ENCODE assay signal across 19 mouse cellular contexts in the genomic region with DNA sequence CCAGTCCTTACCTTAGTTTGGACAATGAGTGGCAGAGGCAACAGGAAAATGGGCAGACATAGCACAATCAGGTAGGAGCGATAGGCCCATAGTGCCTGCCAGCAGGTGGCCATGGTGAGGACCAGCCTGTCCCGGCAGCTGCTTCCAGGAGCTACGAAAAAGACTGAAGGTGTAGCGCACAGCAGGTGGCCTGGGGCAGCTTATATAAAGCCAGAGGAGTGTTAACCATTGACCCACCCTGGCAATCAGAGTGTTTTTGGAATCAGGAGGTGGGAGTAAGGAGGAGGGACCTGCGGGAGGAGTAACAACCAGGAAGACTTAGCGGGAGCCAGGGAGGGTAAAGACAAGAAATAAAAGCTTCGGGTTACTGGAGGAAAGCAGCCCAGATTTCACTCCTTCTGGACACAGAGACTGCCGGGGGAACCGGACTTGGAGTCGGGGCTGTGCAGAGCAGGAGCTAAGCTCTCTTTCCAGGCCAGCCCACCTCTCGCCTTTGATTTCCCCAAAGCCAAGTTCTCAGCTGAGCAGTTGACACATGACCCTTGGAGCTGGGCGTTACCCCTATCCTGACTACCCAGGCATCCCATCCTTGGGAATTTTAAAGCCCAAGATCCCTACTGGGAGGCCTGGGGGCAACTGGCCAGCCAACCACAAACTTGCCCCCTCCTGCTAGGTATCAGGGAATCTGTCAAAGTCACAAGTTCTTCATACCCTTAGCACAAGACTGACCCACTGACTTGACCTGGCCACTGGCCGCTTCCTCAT. TPM values are rescaled to one million over a fixed set of nuclear protein-coding genes. Genes with fewer than 3 reads are reported as not detected.
DNase-seq lines count a peak whose midpoint lies in the region; ATAC-seq and TF ChIP-seq lines count a peak whose summit lies in the region.
"Had no signal": no experiment of that assay in that cellular context is flagged by ENCODE, and none has a peak within 500 bp of the region (broad histone marks: within the 10 kb centered on the region; RNA-seq: fewer than 3 reads in every experiment).

A gene (minus strand): TSS at position 163 of the 765 bp plus-strand sequence.

- TF ChIP-seq CTCF in lung, embryonic 14.5 days (IDR thresholded peaks at IDR 0.05; ENCODE audit: low read depth) = peak; percentile 33; the same call in 1 of the 2 replicates

- 18% methylated on average over 13 of the region's 13 CpGs for WGBS in lung, embryonic 14.5 days
- WGBS in large intestine, adult 2 months = 11% methylated on average over 13 of the region's 13 CpGs
- WGBS in hindbrain, embryonic 14.5 days = 30% methylated on average over 13 of the region's 13 CpGs
- 37% methylated on average over 13 of the region's 13 CpGs for WGBS in forebrain, embryonic 10.5 days

- DNase-seq in lung, embryonic 14.5 days = no peak
- DNase-seq in lung, postnatal 10 days = no peak
- DNase-seq in kidney, adult 9 months = peak; percentile 93
- no peak for DNase-seq in large intestine, adult 2 months (ENCODE audit: low read depth, low spot score)
- DNase-seq in hindbrain, embryonic 14.5 days (ENCODE audit: low spot score) = no peak
- DNase-seq in adipocyte (ENCODE audit: low spot score) = no peak
- no peak for DNase-seq in forebrain, embryonic 10.5 days (ENCODE audit: extremely low spot score, low spot score)
- DNase-seq: B cell, adult 2 months; gastrocnemius, adult 2 months; thymus, adult 2 months had no signal

- no peaks in the 10 kb centered on the region for H3K4me1 ChIP-seq in lung, embryonic 14.5 days (ENCODE audit: insufficient read depth)
- H3K4me1 ChIP-seq in hindbrain, embryonic 14.5 days (replicated peaks; ENCODE audit: control insufficient read depth, insufficient read depth, low read length) = no peaks in the 10 kb centered on the region
- H3K4me1 ChIP-seq in forebrain, embryonic 10.5 days = peaks cover 10% of the 10 kb centered on the region
- H3K4me1 ChIP-seq: forebrain, embryonic 12.5 days; heart, embryonic 10.5 days; limb, embryonic 13.5 days had no signal

- H3K9me3 ChIP-seq in lung, embryonic 14.5 days (ENCODE audit: low read depth, low read length) = no peaks in the 10 kb centered on the region
- H3K9me3 ChIP-seq in hindbrain, embryonic 14.5 days (ENCODE audit: control insufficient read depth, low read length) = no peaks in the 10 kb centered on the region
- no peaks in the 10 kb centered on the region for H3K9me3 ChIP-seq in forebrain, embryonic 10.5 days
- H3K9me3 ChIP-seq: forebrain, embryonic 12.5 days; heart, embryonic 10.5 days; limb, embryonic 13.5 days had no signal

- H3K27ac ChIP-seq in lung, embryonic 14.5 days (ENCODE audit: low read depth) = no peak within 1 kb of the TSS
- no peak within 1 kb of the TSS for H3K27ac ChIP-seq in hindbrain, embryonic 14.5 days
- no peak within 1 kb of the TSS for H3K27ac ChIP-seq in forebrain, embryonic 10.5 days
- H3K27ac ChIP-seq: forebrain, embryonic 12.5 days; gastrocnemius, adult 2 months; heart, embryonic 10.5 days; left cerebral cortex, adult 2 months; limb, embryonic 13.5 days had no signal

- no peak within 1 kb of the TSS for H3K4me3 ChIP-seq in lung, embryonic 14.5 days (ENCODE audit: low read depth, low read length)
- no peak within 1 kb of the TSS for H3K4me3 ChIP-seq in hindbrain, embryonic 14.5 days (replicated peaks; ENCODE audit: low read length)
- no peak within 1 kb of the TSS for H3K4me3 ChIP-seq in forebrain, embryonic 10.5 days
- H3K4me3 ChIP-seq: forebrain, embryonic 12.5 days; gastrocnemius, adult 2 months; heart, embryonic 10.5 days; left cerebral cortex, adult 2 months; limb, embryonic 13.5 days had no signal

- H3K9ac ChIP-seq in lung, embryonic 14.5 days = no peak within 1 kb of the TSS
- H3K9ac ChIP-seq in hindbrain, embryonic 14.5 days = no peak within 1 kb of the TSS
- H3K9ac ChIP-seq: forebrain, embryonic 12.5 days; limb, embryonic 13.5 days had no signal

- H3K36me3 ChIP-seq in lung, embryonic 14.5 days (ENCODE audit: insufficient read depth) = no peaks in the 10 kb centered on the region
- no peaks in the 10 kb centered on the region for H3K36me3 ChIP-seq in hindbrain, embryonic 14.5 days (replicated peaks; ENCODE audit: control insufficient read depth, insufficient read depth)
- no peaks in the 10 kb centered on the region for H3K36me3 ChIP-seq in forebrain, embryonic 10.5 days (replicated peaks)
- H3K36me3 ChIP-seq: forebrain, embryonic 12.5 days; heart, embryonic 10.5 days; limb, embryonic 13.5 days had no signal

- H3K27me3 ChIP-seq in lung, embryonic 14.5 days (ENCODE audit: insufficient read depth, low read length) = no peaks in the 10 kb centered on the region; the same call in 1 of the 2 replicates
- H3K27me3 ChIP-seq in hindbrain, embryonic 14.5 days (ENCODE audit: control insufficient read depth, insufficient read depth, low read length) = no peaks in the 10 kb centered on the region
- H3K27me3 ChIP-seq in forebrain, embryonic 10.5 days (ENCODE audit: poor library complexity, severe bottlenecking) = peaks cover 15% of the 10 kb centered on the region

- no peak for ATAC-seq in lung, embryonic 14.5 days (ENCODE audit: insufficient read depth)
- ATAC-seq in common myeloid progenitor, adult 5-6 weeks (replicated peaks; ENCODE audit: low read depth, poor library complexity, severe bottlenecking) = peak; percentile 24; the same call in 1 of the 2 replicates
- ATAC-seq in hindbrain, embryonic 14.5 days (ENCODE audit: low FRiP score) = no peak
- ATAC-seq: activated CD4-positive, CD25-positive, alpha-beta regulatory T cell, adult 4 months had no signal

- no peak within 1 kb of the TSS for H3K4me2 ChIP-seq in lung, embryonic 14.5 days
- H3K4me2 ChIP-seq in hindbrain, embryonic 14.5 days (replicated peaks) = no peak within 1 kb of the TSS
- H3K4me2 ChIP-seq: forebrain, embryonic 12.5 days; limb, embryonic 13.5 days had no signal

RNA-seq across cellular contexts. Expression of the gene that starts here (rescaled TPM):
- not detected in 2 replicates for polyA plus RNA-seq in lung, embryonic 14.5 days (2014; fragmentation: Nextera tagmentation; extraction: Ambion mirVana)
- total RNA-seq in common myeloid progenitor, adult 5-6 weeks (2017) = not detected in 2 replicates
- 171 and 272 TPM in 2 replicates for polyA plus RNA-seq in large intestine, adult 2 months (2012; rRNA removed)
- not detected in 2 replicates for polyA plus RNA-seq in hindbrain, embryonic 14.5 days (2014; fragmentation: Nextera tagmentation; extraction: Ambion mirVana)
- not detected in 2 replicates for polyA plus RNA-seq in forebrain, embryonic 10.5 days (2016; fragmentation: Nextera tagmentation; extraction: Ambion mirVana)
- total RNA-seq: gastrocnemius, adult 2 months; heart, postnatal 25 days; left cerebral cortex, adult 2 months had no signal
- polyA plus RNA-seq: activated CD4-positive, CD25-positive, alpha-beta regulatory T cell, adult 4 months; cortical plate, adult 2 months; embryonic facial prominence, embryonic 14.5 days; forebrain, embryonic 12.5 days; heart, embryonic 10.5 days; limb, embryonic 13.5 days had no signal

Comparison
In these comparisons a context has a peak if more than half of its experiments do, and no peak if none do; other contexts are left out.
1. RNA of the gene that starts here (polyA plus RNA-seq): 171 to 272 TPM in large intestine, adult 2 months; not detected in lung, embryonic 14.5 days, not detected in hindbrain, embryonic 14.5 days and not detected in forebrain, embryonic 10.5 days; every median in the first group is over 100 times any median in the second.
2. Peak in ATAC-seq in common myeloid progenitor, adult 5-6 weeks; RNA of the gene not detected or under 1 TPM.